Mouse (Mus musculus): ENCODE measurements at regions not wholly inside any gene's neighbourhood (a gene's known extent, or its start where the extent isn't known, plus 50 kb on each side); places are given as distances from the start of the nearest gene placed in this dataset.
"Not testable (repeated sequence)": the region's sequence is repeated elsewhere in the genome, so short reads cannot be mapped to it uniquely, and the experiment has no call there.

DNA sequence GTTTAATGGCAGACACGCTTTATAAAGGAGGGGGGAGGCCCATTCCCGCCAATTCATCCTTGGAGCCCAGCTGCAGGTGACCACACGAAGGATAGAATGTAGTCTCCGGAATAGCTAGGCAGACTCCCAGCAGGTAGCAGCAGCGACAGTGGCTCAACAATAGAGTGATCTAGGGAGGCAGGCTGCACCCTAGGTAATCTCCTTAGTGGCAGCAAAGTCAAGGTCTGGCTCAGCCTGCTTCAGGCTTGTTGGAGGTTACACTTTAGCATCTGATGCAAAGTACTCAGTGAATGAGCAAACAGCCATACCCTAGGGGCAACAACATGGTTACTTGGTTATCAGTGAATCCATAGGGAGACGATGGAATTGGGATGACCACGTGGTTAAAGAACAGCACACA is 131.7 kb upstream of the Ttc29 start:
- TF ChIP-seq CTCF (conservative IDR thresholded peaks at IDR 0.05; ENCODE audit: low read length), result not testable (repeated sequence)
- TF ChIP-seq NANOG (IDR thresholded peaks at IDR 0.05; ENCODE audit: borderline replicate concordance, low read length), result peak; percentile 11; the same call in 1 of the 2 replicates

All from E14TG2a.4 (cell line).